Mouse (Mus musculus): ENCODE measurements around the gene Ctbp2.

The Ctbp2 gene

GRCm38 (mm10) chr7:133041784-133042183, 82.4 kb downstream of the Ctbp2 start:
- DNase-seq (ENCODE audit: low spot score in 2 of 2): no peak

- DNase-seq (ENCODE audit: low spot score in 2 of 2): no peak
Observed at GRCm38 (mm10) chr7:133040688-133041345, 83.3 kb downstream of the Ctbp2 start.

- no peak for DNase-seq (ENCODE audit: low spot score in 2 of 2)
Observed at GRCm38 (mm10) chr7:133039556-133040255, 84.4 kb downstream of the Ctbp2 start.

GRCm38 (mm10) chr7:133037618-133038017, 86.5 kb downstream of the Ctbp2 start:
- DNase-seq (ENCODE audit: low spot score in 2 of 2): no peak

GRCm38 (mm10) chr7:133037217-133037616, 86.9 kb downstream of the Ctbp2 start:
- no peak for DNase-seq (ENCODE audit: low spot score in 2 of 2)

GRCm38 (mm10) chr7:133035901-133036300, 88.3 kb downstream of the Ctbp2 start:
- no peak for DNase-seq (ENCODE audit: low spot score in 2 of 2)

- DNase-seq (ENCODE audit: low spot score in 2 of 2): peak in 1 of 2 experiments; percentile 63
Observed at GRCm38 (mm10) chr7:133032589-133033203, 91.5 kb downstream of the Ctbp2 start.

- DNase-seq (ENCODE audit: low spot score in 2 of 2): no peak
Observed at GRCm38 (mm10) chr7:133029496-133030047, 94.6 kb downstream of the Ctbp2 start.

- DNase-seq (ENCODE audit: low spot score in 2 of 2): no peak
Observed at GRCm38 (mm10) chr7:133029004-133029403, 95.2 kb downstream of the Ctbp2 start.

GRCm38 (mm10) chr7:133027930-133028329, 96.2 kb downstream of the Ctbp2 start:
- no peak for DNase-seq (ENCODE audit: low spot score in 2 of 2)

- no peak for DNase-seq (ENCODE audit: low spot score in 2 of 2)
Observed at GRCm38 (mm10) chr7:133024694-133025093, 99.5 kb downstream of the Ctbp2 start.

GRCm38 (mm10) chr7:133019481-133020020, 104.6 kb downstream of the Ctbp2 start:
- no peak for DNase-seq (ENCODE audit: low spot score in 2 of 2)

GRCm38 (mm10) chr7:133018961-133019360, 105.2 kb downstream of the Ctbp2 start:
- DNase-seq (ENCODE audit: low spot score in 2 of 2): no peak

GRCm38 (mm10) chr7:133015416-133016070, 108.6 kb downstream of the Ctbp2 start:
- DNase-seq (ENCODE audit: low spot score in 2 of 2): no peak

GRCm38 (mm10) chr7:133014631-133015030, 109.5 kb downstream of the Ctbp2 start:
- no peak for DNase-seq (ENCODE audit: low spot score in 2 of 2)

- no peak for DNase-seq (ENCODE audit: low spot score in 2 of 2)
Observed at GRCm38 (mm10) chr7:133013923-133014322, 110.2 kb downstream of the Ctbp2 start.

GRCm38 (mm10) chr7:133012637-133013366, 111.4 kb downstream of the Ctbp2 start:
- no peak for DNase-seq (ENCODE audit: low spot score in 2 of 2)

- DNase-seq (ENCODE audit: low spot score in 2 of 2): no peak
Observed at GRCm38 (mm10) chr7:133011611-133012010, 112.5 kb downstream of the Ctbp2 start.

GRCm38 (mm10) chr7:133011191-133011590, 113.0 kb downstream of the Ctbp2 start:
- DNase-seq (ENCODE audit: low spot score in 2 of 2): no peak

GRCm38 (mm10) chr7:133010477-133010876, 113.7 kb downstream of the Ctbp2 start:
- no peak for DNase-seq (ENCODE audit: low spot score in 2 of 2)

- DNase-seq (ENCODE audit: low spot score in 2 of 2): no peak
Observed at GRCm38 (mm10) chr7:133009676-133010075, 114.5 kb downstream of the Ctbp2 start.
